Mouse (Mus musculus): ENCODE results near the gene A630001G21Rik.

GRCm38 (mm10) chr1:85697721-85698493 is 80.5 kb downstream of the A630001G21Rik start:
- TF ChIP-seq CTCF (IDR thresholded peaks at IDR 0.05; ENCODE audit: extremely low read depth, insufficient read depth, insufficient read length, insufficient replicate concordance) (no peak), POLR2A (IDR thresholded peaks at IDR 0.05; ENCODE audit: low read depth, low read length) (no peak)

Measured in spleen, adult 2 months (tissue).